Mouse (Mus musculus) embryonic facial prominence, embryonic 10.5 days (tissue): ENCODE measurements around the gene Maco1. TPM values are rescaled to one million over a fixed set of nuclear protein-coding genes. Genes with fewer than 3 reads are reported as not detected.
A peak's percentile ranks its signal among the peaks of the same experiment; 100 is the strongest.
"Not testable (repeated sequence)": the region's sequence is repeated elsewhere in the genome, so short reads cannot be mapped to it uniquely, and the experiment has no call there.

Experiments used
- DNase-seq: peaks from one replicate; pipeline ENCODE4 v3.0.0-alpha.2; 2017; ENCODE audit warnings: low spot score
- H3K27ac ChIP-seq: fragments of 300-500 bp; sonication (generic); replicated peaks from 2 replicates; pipeline ENCODE4 v1.5.1; 2016; ENCODE audit warnings: mild to moderate bottlenecking
- H3K27me3 ChIP-seq: fragments of 300-500 bp; sonication (generic); replicated peaks from 2 replicates; pipeline ENCODE4 v1.6.1; 2016; ENCODE audit warnings: low read depth, mild to moderate bottlenecking; ENCODE audit not compliant: poor library complexity, severe bottlenecking
- H3K36me3 ChIP-seq: fragments of 300-500 bp; sonication (generic); replicated peaks from 2 replicates; pipeline ENCODE4 v1.6.1; 2016; ENCODE audit warnings: mild to moderate bottlenecking, moderate library complexity
- H3K4me1 ChIP-seq: fragments of 300-500 bp; sonication (generic); 2 replicates; pipeline ENCODE4 v1.6.1; 2016
- H3K4me3 ChIP-seq: fragments of 300-500 bp; sonication (generic); 2 replicates; pipeline ENCODE4 v1.5.1; 2016; ENCODE audit warnings: mild to moderate bottlenecking, moderate library complexity
- H3K9me3 ChIP-seq: fragments of 300-500 bp; sonication (generic); 2 replicates; pipeline ENCODE4 v1.6.1; 2016; ENCODE audit warnings: mild to moderate bottlenecking
- WGBS: fragments of 180-500 bp; shearing (Covaris S2); methylation state at CpG from one replicate; pipeline ENCODE4 v1.1.7; 2016; 5-methylcytosine and 5-hydroxymethylcytosine counted together
- polyA plus RNA-seq: library from polyadenylated mRNA; unstranded; fragments of >200 nt; fragmentation: Nextera tagmentation; extraction: Ambion mirVana; gene quantifications from 2 replicates; pipeline ENCODE4 v1.2.1, GENCODE M21; 2016

The Maco1 gene
- polyA plus RNA-seq, 1 experiment from 2014 or later = 42.5 TPM

GRCm38 (mm10) chr4:134800693-134801092 is 52.5 kb downstream of the Maco1 start:
- H3K27me3 ChIP-seq = no peaks in the 10 kb centered on the region
- peaks cover 27% of the 10 kb centered on the region for H3K4me1 ChIP-seq
- H3K9me3 ChIP-seq = no peaks in the 10 kb centered on the region
- no peak overlapping the region for H3K27ac ChIP-seq
- no peak overlapping the region for H3K4me3 ChIP-seq
- peaks cover 55% of the 10 kb centered on the region for H3K36me3 ChIP-seq
- 73% methylated on average over 10 of the region's 10 CpGs for WGBS
- no peak for DNase-seq

- no peaks in the 10 kb centered on the region for H3K9me3 ChIP-seq
- no peaks in the 10 kb centered on the region for H3K27me3 ChIP-seq
- WGBS = 74% methylated on average over 8 of the region's 8 CpGs
- no peak overlapping the region for H3K27ac ChIP-seq
- peaks cover 49% of the 10 kb centered on the region for H3K36me3 ChIP-seq
- peaks cover 27% of the 10 kb centered on the region for H3K4me1 ChIP-seq
- H3K4me3 ChIP-seq = no peak overlapping the region
- no peak for DNase-seq
These were observed 53.0 kb downstream of the Maco1 start for GRCm38 (mm10) chr4:134800098-134800497.

DNA sequence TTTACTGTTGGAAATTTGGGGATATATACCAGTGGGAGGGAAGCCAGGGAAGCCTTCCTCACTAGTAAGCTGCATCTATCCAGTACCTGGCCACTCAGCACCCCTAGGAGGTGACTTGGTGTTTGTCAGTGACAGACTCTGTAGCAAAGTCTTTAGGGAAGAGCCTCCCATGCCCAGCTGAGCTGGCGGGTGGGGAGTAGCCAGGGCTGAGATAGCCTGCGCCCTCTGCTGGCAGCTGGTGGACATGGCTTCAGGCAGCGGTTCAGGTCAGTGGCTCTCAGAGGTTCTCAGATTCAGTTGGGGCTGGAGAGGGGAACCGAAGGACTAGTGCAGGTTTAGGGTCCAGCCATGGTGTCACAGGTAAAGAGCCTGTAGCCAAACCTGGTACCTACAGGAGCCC is 53.9 kb downstream of the Maco1 start:
- no peak overlapping the region for H3K4me3 ChIP-seq
- no peaks in the 10 kb centered on the region for H3K9me3 ChIP-seq
- WGBS = 7% methylated on average over 4 of the region's 4 CpGs
- DNase-seq = peak; percentile 86
- H3K4me1 ChIP-seq = peaks cover 27% of the 10 kb centered on the region
- no peaks in the 10 kb centered on the region for H3K27me3 ChIP-seq
- no peak overlapping the region for H3K27ac ChIP-seq
- peaks cover 41% of the 10 kb centered on the region for H3K36me3 ChIP-seq

DNA sequence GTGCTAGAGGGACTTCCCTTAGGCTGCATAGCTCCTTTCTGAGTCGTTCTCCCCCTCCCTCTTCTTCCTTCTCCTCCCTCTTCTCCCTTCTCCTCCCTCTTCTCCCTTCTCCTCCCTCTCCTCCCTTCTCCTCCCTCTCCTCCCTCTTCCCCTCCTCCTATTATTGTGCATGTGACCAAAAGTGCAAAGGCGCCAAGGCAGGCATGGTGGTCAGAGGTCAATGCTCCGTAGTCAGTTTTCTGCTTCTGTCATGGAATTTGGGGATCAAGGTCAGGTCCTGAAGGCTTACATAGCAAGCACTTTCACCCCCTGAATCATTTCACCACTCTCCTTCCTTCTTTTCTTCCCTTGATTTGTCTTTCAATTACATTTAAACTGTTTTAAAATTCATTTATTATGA is 54.3 kb downstream of the Maco1 start:
- H3K27me3 ChIP-seq = no peaks in the 10 kb centered on the region
- H3K36me3 ChIP-seq = peaks cover 37% of the 10 kb centered on the region
- H3K4me3 ChIP-seq = no peak overlapping the region
- no peaks in the 10 kb centered on the region for H3K9me3 ChIP-seq
- WGBS = 48% methylated on average over 3 of the region's 3 CpGs
- H3K27ac ChIP-seq = no peak overlapping the region
- no peak for DNase-seq
- peaks cover 27% of the 10 kb centered on the region for H3K4me1 ChIP-seq

- Histone ChIP-seq H3K4me3 (no peak overlapping the region), H3K36me3 (peaks cover 24% of the 10 kb centered on the region), H3K4me1 (peaks cover 27% of the 10 kb centered on the region), H3K27me3 (no peaks in the 10 kb centered on the region), H3K9me3 (no peaks in the 10 kb centered on the region), H3K27ac (no peak overlapping the region)
- no peak for DNase-seq
- WGBS = 78% methylated on average over 6 of the region's 6 CpGs
These were observed 55.5 kb downstream of the Maco1 start for GRCm38 (mm10) chr4:134797621-134798020.

GRCm38 (mm10) chr4:134796581-134797361 is 56.4 kb downstream of the Maco1 start:
- no peaks in the 10 kb centered on the region for H3K27me3 ChIP-seq
- no peak overlapping the region for H3K27ac ChIP-seq
- H3K36me3 ChIP-seq = peaks cover 16% of the 10 kb centered on the region
- no peak for DNase-seq
- H3K4me1 ChIP-seq = peaks cover 27% of the 10 kb centered on the region
- H3K9me3 ChIP-seq = no peaks in the 10 kb centered on the region
- WGBS = 30% methylated on average over 7 of the region's 7 CpGs
- H3K4me3 ChIP-seq = no peak overlapping the region

- whole genome bisulfite sequencing = 78% methylated on average over 5 of the region's 5 CpGs
- Histone ChIP-seq H3K4me3 (no peak overlapping the region), H3K9me3 (no peaks in the 10 kb centered on the region), H3K36me3 (peaks cover 8% of the 10 kb centered on the region), H3K4me1 (peaks cover 27% of the 10 kb centered on the region), H3K27ac (no peak overlapping the region), H3K27me3 (no peaks in the 10 kb centered on the region)
- no peak for DNase-seq
These were observed 57.2 kb downstream of the Maco1 start for GRCm38 (mm10) chr4:134795819-134796485.

GRCm38 (mm10) chr4:134794959-134795358 is 58.2 kb downstream of the Maco1 start:
- H3K4me3 ChIP-seq, H3K27ac ChIP-seq, H3K36me3 ChIP-seq, DNase-seq, H3K9me3 ChIP-seq, H3K27me3 ChIP-seq: not testable (repeated sequence)
- peaks cover 25% of the 10 kb centered on the region for H3K4me1 ChIP-seq

- peaks cover 16% of the 10 kb centered on the region for H3K4me1 ChIP-seq
- WGBS = 52% methylated on average over 10 of the region's 10 CpGs
- no peak overlapping the region for H3K27ac ChIP-seq
- no peak overlapping the region for H3K4me3 ChIP-seq
- peak; percentile 66 for DNase-seq
- no peaks in the 10 kb centered on the region for H3K36me3 ChIP-seq
- no peaks in the 10 kb centered on the region for H3K27me3 ChIP-seq
- H3K9me3 ChIP-seq = no peaks in the 10 kb centered on the region
These were observed 59.8 kb downstream of the Maco1 start for GRCm38 (mm10) chr4:134793213-134793956.

GRCm38 (mm10) chr4:134791731-134792130 is 61.4 kb downstream of the Maco1 start:
- H3K4me1 ChIP-seq = peaks cover 18% of the 10 kb centered on the region
- no peaks in the 10 kb centered on the region for H3K27me3 ChIP-seq
- no peaks in the 10 kb centered on the region for H3K36me3 ChIP-seq
- H3K27ac ChIP-seq = no peak overlapping the region
- DNase-seq = no peak
- WGBS = 67% methylated on average over 6 of the region's 6 CpGs
- H3K9me3 ChIP-seq = no peaks in the 10 kb centered on the region
- no peak overlapping the region for H3K4me3 ChIP-seq

- peaks cover 18% of the 10 kb centered on the region for H3K4me1 ChIP-seq
- H3K4me3 ChIP-seq = no peak overlapping the region
- no peak overlapping the region for H3K27ac ChIP-seq
- no peaks in the 10 kb centered on the region for H3K27me3 ChIP-seq
- H3K9me3 ChIP-seq = no peaks in the 10 kb centered on the region
- WGBS = 28% methylated on average over 10 of the region's 10 CpGs
- DNase-seq = no peak
- H3K36me3 ChIP-seq = no peaks in the 10 kb centered on the region
These were observed 66.2 kb downstream of the Maco1 start for GRCm38 (mm10) chr4:134786946-134787345.

DNA sequence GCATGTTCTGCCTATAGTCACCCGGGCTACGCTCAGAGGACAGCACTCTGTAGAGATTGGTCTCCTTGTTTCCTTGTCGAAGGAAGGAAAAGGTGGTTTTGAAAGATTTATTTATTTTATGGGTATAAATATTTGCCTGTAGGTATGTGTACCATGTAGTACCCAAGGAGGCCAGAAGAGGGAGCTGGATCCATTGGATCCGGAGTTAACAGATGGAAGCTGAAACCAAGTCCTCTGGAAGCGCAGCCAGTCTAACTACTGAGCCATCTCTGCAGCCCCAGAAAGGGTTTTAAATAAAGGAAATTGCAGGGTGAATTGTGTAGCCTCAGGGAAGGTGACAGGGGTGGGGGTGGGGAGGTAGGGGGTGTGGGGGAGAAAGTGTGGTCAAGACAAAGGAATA is 68.4 kb downstream of the Maco1 start:
- H3K4me1 ChIP-seq = peaks cover 28% of the 10 kb centered on the region
- no peaks in the 10 kb centered on the region for H3K36me3 ChIP-seq
- H3K9me3 ChIP-seq = no peaks in the 10 kb centered on the region
- H3K4me3 ChIP-seq = no peak overlapping the region
- no peak overlapping the region for H3K27ac ChIP-seq
- no peaks in the 10 kb centered on the region for H3K27me3 ChIP-seq
- peak; percentile 62 for DNase-seq
- 57% methylated on average over 5 of the region's 5 CpGs for WGBS
